ENCODE assay signal across 23 mouse cellular contexts in the genomic region with DNA sequence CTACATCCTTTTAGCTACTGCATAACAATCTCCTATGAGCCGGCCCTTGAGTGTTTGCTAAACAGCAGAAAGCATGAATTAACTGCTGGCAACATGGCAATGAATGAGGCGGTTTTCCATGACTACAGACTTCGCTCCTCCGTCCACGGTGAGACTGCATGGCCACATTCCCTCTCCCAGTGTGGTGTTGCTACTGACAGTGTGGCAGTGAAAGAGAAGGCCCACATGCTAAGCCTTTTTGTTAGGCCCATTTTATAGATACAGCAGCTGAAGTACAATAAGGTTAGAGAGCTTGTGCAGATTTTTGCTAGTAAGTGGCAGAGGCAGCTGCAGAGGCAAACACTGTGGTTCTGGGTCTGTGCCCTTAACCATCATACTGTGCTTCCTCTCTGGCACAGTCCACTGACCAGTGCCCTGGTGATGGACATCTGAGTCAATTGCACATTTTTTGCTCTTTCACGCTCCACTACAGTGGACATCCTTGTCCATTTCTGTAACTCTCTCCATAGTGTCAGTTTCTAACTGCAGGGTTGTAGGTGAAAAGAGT. TPM values are rescaled to one million over a fixed set of nuclear protein-coding genes. Genes with fewer than 3 reads are reported as not detected.
DNase-seq lines count a peak whose midpoint lies in the region; ATAC-seq and TF ChIP-seq lines count a peak whose summit lies in the region.
"Had no signal": no experiment of that assay in that cellular context is flagged by ENCODE, and none has a peak within 500 bp of the region (broad histone marks: within the 10 kb centered on the region; RNA-seq: fewer than 3 reads in every experiment).

No protein-coding gene starts in this region.

- no peak overlapping the region for H3K9ac ChIP-seq in hindbrain, embryonic 15.5 days
- H3K9ac ChIP-seq in midbrain, postnatal 0 days (replicated peaks; ENCODE audit: low read length, poor library complexity, severe bottlenecking), result no peak overlapping the region
- no peak overlapping the region for H3K9ac ChIP-seq in midbrain, embryonic 15.5 days
- H3K9ac ChIP-seq: embryonic facial prominence, embryonic 15.5 days; forebrain, embryonic 15.5 days; heart, embryonic 12.5 days; hindbrain, embryonic 14.5 days had no signal

- DNase-seq in hindbrain, embryonic 10.5 days (ENCODE audit: low spot score), result no peak
- DNase-seq in midbrain, postnatal 0 days (ENCODE audit: low spot score), result peak; percentile 51
- peak; percentile 49 for DNase-seq in Muller cell, postnatal 12 days (ENCODE audit: inconsistent ontology term)
- DNase-seq in lung, postnatal 10 days, result no peak
- no peak for DNase-seq in lung, postnatal 4 days
- DNase-seq: adrenal gland, postnatal 14 days; B cell, adult 2 months; cerebellum, adult 2 months; embryo, embryonic 11 days; gastrocnemius, adult 2 months; gastrocnemius, postnatal 25 days; heart, postnatal 36 days; kidney, adult 11 months had no signal

- H3K4me3 ChIP-seq in hindbrain, embryonic 15.5 days, result no peak overlapping the region
- no peak overlapping the region for H3K4me3 ChIP-seq in hindbrain, embryonic 10.5 days
- no peak overlapping the region for H3K4me3 ChIP-seq in midbrain, postnatal 0 days (ENCODE audit: low read depth, low read length)
- H3K4me3 ChIP-seq in midbrain, embryonic 15.5 days, result no peak overlapping the region
- H3K4me3 ChIP-seq: embryonic facial prominence, embryonic 15.5 days; erythroblast, embryonic 14.5 days; forebrain, embryonic 10.5 days; forebrain, embryonic 15.5 days; gastrocnemius, adult 2 months; heart, embryonic 12.5 days had no signal

- no peaks in the 10 kb centered on the region for H3K4me1 ChIP-seq in hindbrain, embryonic 15.5 days (replicated peaks)
- H3K4me1 ChIP-seq in hindbrain, embryonic 10.5 days (replicated peaks), result no peaks in the 10 kb centered on the region
- no peaks in the 10 kb centered on the region for H3K4me1 ChIP-seq in midbrain, postnatal 0 days (ENCODE audit: insufficient read depth, low read length)
- no peaks in the 10 kb centered on the region for H3K4me1 ChIP-seq in midbrain, embryonic 15.5 days
- H3K4me1 ChIP-seq: embryonic facial prominence, embryonic 15.5 days; forebrain, embryonic 15.5 days; heart, embryonic 12.5 days had no signal

- no peak overlapping the region for H3K27ac ChIP-seq in hindbrain, embryonic 15.5 days (replicated peaks)
- H3K27ac ChIP-seq in hindbrain, embryonic 10.5 days, result no peak overlapping the region
- no peak overlapping the region for H3K27ac ChIP-seq in midbrain, postnatal 0 days (ENCODE audit: low read depth, low read length)
- no peak overlapping the region for H3K27ac ChIP-seq in midbrain, embryonic 15.5 days
- H3K27ac ChIP-seq: embryonic facial prominence, embryonic 15.5 days; forebrain, embryonic 10.5 days; forebrain, embryonic 15.5 days; gastrocnemius, adult 2 months; hindbrain, embryonic 14.5 days had no signal

- H3K4me2 ChIP-seq in hindbrain, embryonic 15.5 days, result no peak overlapping the region
- no peak overlapping the region for H3K4me2 ChIP-seq in midbrain, postnatal 0 days (ENCODE audit: low read depth, low read length, poor library complexity, severe bottlenecking)
- H3K4me2 ChIP-seq in midbrain, embryonic 15.5 days, result no peak overlapping the region
- H3K4me2 ChIP-seq: embryonic facial prominence, embryonic 15.5 days; forebrain, embryonic 15.5 days; heart, embryonic 12.5 days; hindbrain, embryonic 14.5 days had no signal

- no peak for TF ChIP-seq CTCF in midbrain, postnatal 0 days (IDR thresholded peaks at IDR 0.05)

- no peaks in the 10 kb centered on the region for H3K9me3 ChIP-seq in hindbrain, embryonic 15.5 days
- H3K9me3 ChIP-seq in hindbrain, embryonic 10.5 days, result no peaks in the 10 kb centered on the region
- H3K9me3 ChIP-seq in midbrain, postnatal 0 days (ENCODE audit: low read length), result no peaks in the 10 kb centered on the region
- no peaks in the 10 kb centered on the region for H3K9me3 ChIP-seq in midbrain, embryonic 15.5 days
- H3K9me3 ChIP-seq: embryonic facial prominence, embryonic 15.5 days; forebrain, embryonic 10.5 days; forebrain, embryonic 15.5 days; heart, embryonic 12.5 days had no signal

- WGBS in hindbrain, embryonic 15.5 days, result 65% methylated on average over 6 of the region's 6 CpGs
- 83% methylated on average over 6 of the region's 6 CpGs for WGBS in hindbrain, embryonic 10.5 days
- 67% methylated on average over 6 of the region's 6 CpGs for WGBS in midbrain, postnatal 0 days
- 69% methylated on average over 6 of the region's 6 CpGs for WGBS in midbrain, embryonic 15.5 days

- H3K36me3 ChIP-seq in hindbrain, embryonic 15.5 days, result no peaks in the 10 kb centered on the region
- H3K36me3 ChIP-seq in hindbrain, embryonic 10.5 days, result no peaks in the 10 kb centered on the region
- H3K36me3 ChIP-seq in midbrain, postnatal 0 days (ENCODE audit: insufficient read depth, low read length), result no peaks in the 10 kb centered on the region
- no peaks in the 10 kb centered on the region for H3K36me3 ChIP-seq in midbrain, embryonic 15.5 days (replicated peaks)
- H3K36me3 ChIP-seq: embryonic facial prominence, embryonic 15.5 days; forebrain, embryonic 10.5 days; forebrain, embryonic 15.5 days; heart, embryonic 12.5 days had no signal

- peak; percentile 50; the same call in 1 of the 2 replicates for ATAC-seq in hindbrain, embryonic 15.5 days (ENCODE audit: low FRiP score, low read depth)
- ATAC-seq in midbrain, postnatal 0 days (ENCODE audit: low FRiP score), result peak; percentile 43
- ATAC-seq in midbrain, embryonic 15.5 days (replicated peaks), result no peak
- ATAC-seq: activated CD4-positive, CD25-positive, alpha-beta regulatory T cell, adult 4 months; forebrain, embryonic 15.5 days; Patski had no signal

- H3K27me3 ChIP-seq in hindbrain, embryonic 15.5 days, result no peaks in the 10 kb centered on the region
- peaks cover 13% of the 10 kb centered on the region; the same call in 1 of the 2 replicates for H3K27me3 ChIP-seq in hindbrain, embryonic 10.5 days (ENCODE audit: insufficient read depth, poor library complexity, severe bottlenecking)
- H3K27me3 ChIP-seq in midbrain, postnatal 0 days (ENCODE audit: insufficient read depth, low read length), result no peaks in the 10 kb centered on the region
- H3K27me3 ChIP-seq in midbrain, embryonic 15.5 days (replicated peaks), result no peaks in the 10 kb centered on the region
- H3K27me3 ChIP-seq: embryonic facial prominence, embryonic 15.5 days; forebrain, embryonic 15.5 days had no signal

RNA-seq across cellular contexts. Expression of gene Drp2, which starts 5.1 kb away (rescaled TPM):
- polyA plus RNA-seq in hindbrain, embryonic 15.5 days (2015; fragmentation: Nextera tagmentation; extraction: Ambion mirVana), result 16.8 and 19.6 TPM in 2 replicates
- polyA plus RNA-seq in hindbrain, embryonic 10.5 days (2016; fragmentation: Nextera tagmentation; extraction: Ambion mirVana), result 2.7 and 4.7 TPM in 2 replicates
- 37.2 and 38.3 TPM in 2 replicates for total RNA-seq in midbrain, postnatal 0 days (2014; rRNA removed)
- 8.3 and 9.5 TPM in 2 replicates for polyA plus RNA-seq in midbrain, postnatal 0 days (2015; fragmentation: Nextera tagmentation; extraction: Ambion mirVana)
- 23.1 and 27.0 TPM in 2 replicates for polyA plus RNA-seq in midbrain, embryonic 15.5 days (2015; fragmentation: Nextera tagmentation; extraction: Ambion mirVana)

Comparison
In these comparisons a context has a peak if more than half of its experiments do, and no peak if none do; other contexts are left out.
1. DNase-seq: peak in midbrain, postnatal 0 days (single experiment) and Muller cell, postnatal 12 days (single experiment); none in hindbrain, embryonic 10.5 days (single experiment), lung, postnatal 10 days (single experiment) and lung, postnatal 4 days (0 of 2).